8 mouse cellular contexts compared by ENCODE assay signal in the genomic region with DNA sequence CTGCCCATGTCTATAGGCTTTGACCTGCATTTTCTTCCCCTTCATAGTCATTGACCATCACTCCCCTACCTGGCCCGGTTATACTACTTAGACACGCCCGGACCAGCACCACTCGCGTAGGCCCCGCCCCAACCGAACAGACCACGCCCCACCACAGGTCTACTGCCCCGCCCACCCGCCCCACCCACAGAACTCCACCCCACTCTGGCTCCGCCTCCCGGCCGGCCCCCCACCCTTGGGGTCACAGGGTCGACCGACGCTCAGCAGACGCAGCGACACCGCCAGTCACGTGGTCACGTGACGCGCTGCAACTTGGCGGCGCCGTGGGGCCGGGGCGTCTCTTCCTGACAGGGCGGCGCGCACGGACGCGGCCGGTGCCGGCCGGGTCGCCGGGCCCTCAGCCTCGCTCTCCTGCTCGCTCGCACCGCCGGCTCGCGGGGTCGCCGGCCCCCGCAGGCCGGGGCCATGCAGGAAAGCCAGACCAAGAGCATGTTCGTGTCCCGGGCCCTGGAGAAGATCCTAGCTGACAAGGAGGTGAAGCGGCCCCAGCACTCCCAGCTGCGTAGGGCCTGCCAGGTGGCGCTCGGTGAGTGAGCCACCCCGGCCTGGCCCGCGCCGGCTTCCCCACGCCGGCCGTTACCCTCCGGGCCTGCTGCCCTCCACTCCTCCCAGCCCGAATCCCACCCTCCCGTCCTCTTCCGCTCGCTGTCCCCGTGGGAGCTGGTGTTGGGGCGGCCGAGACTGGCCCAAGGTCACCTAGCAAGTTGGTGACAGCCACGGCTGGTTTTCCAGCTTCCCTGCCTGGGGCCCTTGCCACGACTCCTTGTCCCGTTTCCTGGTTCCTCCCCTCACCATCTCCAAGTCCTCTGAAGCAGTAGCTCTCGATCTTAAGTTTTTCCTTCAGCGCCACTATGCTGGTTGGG. TPM values are rescaled to one million over a fixed set of nuclear protein-coding genes. Genes with fewer than 3 reads are reported as not detected.
A peak's percentile ranks its signal among the peaks of the same experiment; 100 is the strongest.
DNase-seq lines count a peak whose midpoint lies in the region; ATAC-seq and TF ChIP-seq lines count a peak whose summit lies in the region.

A gene (plus strand): TSS at position 339 of the 923 bp plus-strand sequence.

- H3K4me2 ChIP-seq in forebrain, embryonic 16.5 days (ENCODE audit: low read length), result peak within 1 kb of the TSS; percentile 82
- H3K4me2 ChIP-seq in neural tube, embryonic 14.5 days (ENCODE audit: low read depth, low read length), result peak within 1 kb of the TSS; percentile 92

- DNase-seq in G1E (ENCODE audit: low spot score), result peak; percentile 91
- peak; percentile 92 for DNase-seq in cerebellum, adult 18-20 months
- peak; percentile 79 for DNase-seq in heart, postnatal 25 days (ENCODE audit: low spot score)
- DNase-seq in layer of hippocampus, adult 18-20 months (ENCODE audit: low spot score in 2 of 2), result peak; percentile 81 to 88
- DNase-seq in lung, adult 18-20 months, result peak; percentile 90 to 92

- WGBS in forebrain, embryonic 16.5 days, result 1% methylated on average over 70 of the region's 76 CpGs
- WGBS in neural tube, embryonic 14.5 days, result under 1% methylated on average over 75 of the region's 76 CpGs

- H3K9ac ChIP-seq in forebrain, embryonic 16.5 days (replicated peaks; ENCODE audit: low read depth, low read length), result peak within 1 kb of the TSS; percentile 60
- H3K9ac ChIP-seq in neural tube, embryonic 14.5 days (replicated peaks; ENCODE audit: low read depth, low read length), result peak within 1 kb of the TSS; percentile 77

- peak; percentile 85 for ATAC-seq in G1E (ENCODE audit: extremely low read depth, insufficient number of reproducible peaks, low FRiP score, poor library complexity, severe bottlenecking)
- peak; percentile 87 for ATAC-seq in forebrain, embryonic 16.5 days
- ATAC-seq in neural tube, embryonic 14.5 days (ENCODE audit: low read depth), result peak; percentile 88

- no peaks in the 10 kb centered on the region for H3K27me3 ChIP-seq in G1E (ENCODE audit: insufficient read depth, low read length)
- H3K27me3 ChIP-seq in forebrain, embryonic 16.5 days (replicated peaks; ENCODE audit: control insufficient read depth, insufficient read depth, low read length), result no peaks in the 10 kb centered on the region
- no peaks in the 10 kb centered on the region for H3K27me3 ChIP-seq in neural tube, embryonic 14.5 days (ENCODE audit: control insufficient read depth, insufficient read depth, low read length)
- no peaks in the 10 kb centered on the region for H3K27me3 ChIP-seq in testis, adult 2 months (ENCODE audit: control insufficient read depth, insufficient read depth, low read length)

- H3K4me1 ChIP-seq in G1E (ENCODE audit: insufficient read depth, low read depth, low read length), result peaks cover 26% of the 10 kb centered on the region
- peaks cover 11% of the 10 kb centered on the region for H3K4me1 ChIP-seq in forebrain, embryonic 16.5 days (replicated peaks; ENCODE audit: control insufficient read depth, insufficient read depth, low read length)
- H3K4me1 ChIP-seq in neural tube, embryonic 14.5 days (ENCODE audit: control insufficient read depth, insufficient read depth, low read length), result peaks cover 5% of the 10 kb centered on the region; the same call in 1 of the 2 replicates
- H3K4me1 ChIP-seq in testis, adult 2 months (ENCODE audit: control insufficient read depth, insufficient read depth, low read length), result peaks cover 5% of the 10 kb centered on the region; the same call in 1 of the 2 replicates

- TF ChIP-seq CTCF in G1E (IDR thresholded peaks at IDR 0.05; ENCODE audit: low read depth, low read length), result no peak
- TF ChIP-seq CTCF in testis, adult 2 months (IDR thresholded peaks at IDR 0.05; ENCODE audit: control insufficient read depth, insufficient read depth, insufficient replicate concordance, low read depth, low read length), result no peak

- H3K27ac ChIP-seq in forebrain, embryonic 16.5 days (ENCODE audit: low read length), result 0 out of 2 replicates have a peak within 1 kb of the TSS, but pooled peaks have one; percentile 19
- H3K27ac ChIP-seq in neural tube, embryonic 14.5 days (ENCODE audit: low read depth, low read length), result peak within 1 kb of the TSS; percentile 62
- peak within 1 kb of the TSS; percentile 33 for H3K27ac ChIP-seq in testis, adult 2 months (ENCODE audit: control insufficient read depth, insufficient read depth, low read depth, low read length)

- no peaks in the 10 kb centered on the region for H3K9me3 ChIP-seq in G1E (replicated peaks)
- H3K9me3 ChIP-seq in forebrain, embryonic 16.5 days (ENCODE audit: control insufficient read depth, low read length), result no peaks in the 10 kb centered on the region
- H3K9me3 ChIP-seq in neural tube, embryonic 14.5 days (ENCODE audit: control insufficient read depth, low read length), result no peaks in the 10 kb centered on the region

- intact Hi-C loops in heart, postnatal 25 days (cut with DNase I), result loop anchor here (10.0 kb wide), 2 partner anchors 721 to 811 kb away; a partner anchor contains a TSS

- H3K4me3 ChIP-seq in G1E (ENCODE audit: low read depth, low read length), result peak within 1 kb of the TSS; percentile 99
- peak within 1 kb of the TSS; percentile 51 for H3K4me3 ChIP-seq in forebrain, embryonic 16.5 days (replicated peaks; ENCODE audit: low read length)
- H3K4me3 ChIP-seq in neural tube, embryonic 14.5 days (ENCODE audit: low read depth, low read length), result peak within 1 kb of the TSS; percentile 73
- peak within 1 kb of the TSS; percentile 87 for H3K4me3 ChIP-seq in testis, adult 2 months (ENCODE audit: control insufficient read depth, low read depth, low read length)

- peaks cover 17% of the 10 kb centered on the region for H3K36me3 ChIP-seq in G1E (replicated peaks)
- no peaks in the 10 kb centered on the region for H3K36me3 ChIP-seq in forebrain, embryonic 16.5 days (ENCODE audit: control insufficient read depth, insufficient read depth)
- no peaks in the 10 kb centered on the region for H3K36me3 ChIP-seq in neural tube, embryonic 14.5 days (ENCODE audit: control insufficient read depth, insufficient read depth, low read length)
- no peaks in the 10 kb centered on the region for H3K36me3 ChIP-seq in testis, adult 2 months (ENCODE audit: control insufficient read depth, insufficient read depth, low read length)

- TF ChIP-seq POLR2A in testis, adult 2 months (IDR thresholded peaks at IDR 0.05; ENCODE audit: control insufficient read depth, low read depth, low read length), result peak; percentile 81

RNA-seq across cellular contexts. Expression of the gene that starts here (rescaled TPM):
- 30.0 and 30.8 TPM in 2 replicates for total RNA-seq in G1E (2014; fragmentation: Nextera tagmentation)
- 24.2 and 26.9 TPM in 2 replicates for total RNA-seq in G1E (2017)
- 6.0 and 7.1 TPM in 2 replicates for polyA plus RNA-seq in G1E (2012)
- polyA plus RNA-seq in forebrain, embryonic 16.5 days (2015; fragmentation: Nextera tagmentation; extraction: Ambion mirVana), result 3.2 and 3.4 TPM in 2 replicates
- total RNA-seq in heart, postnatal 25 days (2021), result 10 to 100 TPM; 42.6 to 43.8 TPM
- 10 to 100 TPM; 59.4 to 59.5 TPM for total RNA-seq in layer of hippocampus, adult 18-20 months (2021)
- polyA plus RNA-seq in neural tube, embryonic 14.5 days (2014; fragmentation: Nextera tagmentation; extraction: Ambion mirVana), result 5.6 and 8.0 TPM in 2 replicates
- 19.1 TPM in 2 replicates for polyA plus RNA-seq in testis, adult 2 months (2012; rRNA removed)

Comparison
In these comparisons a context has a peak if more than half of its experiments do, and no peak if none do; other contexts are left out.
1. Peak in every context shown above with its lines: DNase-seq, ATAC-seq, H3K4me3 ChIP-seq and H3K27ac ChIP-seq.